Mouse (Mus musculus) testis, postnatal 14 days (tissue): ENCODE data around the gene Ifit1bl2.
"Not testable (repeated sequence)": the region's sequence is repeated elsewhere in the genome, so short reads cannot be mapped to it uniquely, and the experiment has no call there.

Experiments used
- DNase-seq: peaks from one replicate; pipeline ENCODE4 v3.0.0; 2021; ENCODE audit warnings: low spot score

Gene Ifit1bl2

DNA sequence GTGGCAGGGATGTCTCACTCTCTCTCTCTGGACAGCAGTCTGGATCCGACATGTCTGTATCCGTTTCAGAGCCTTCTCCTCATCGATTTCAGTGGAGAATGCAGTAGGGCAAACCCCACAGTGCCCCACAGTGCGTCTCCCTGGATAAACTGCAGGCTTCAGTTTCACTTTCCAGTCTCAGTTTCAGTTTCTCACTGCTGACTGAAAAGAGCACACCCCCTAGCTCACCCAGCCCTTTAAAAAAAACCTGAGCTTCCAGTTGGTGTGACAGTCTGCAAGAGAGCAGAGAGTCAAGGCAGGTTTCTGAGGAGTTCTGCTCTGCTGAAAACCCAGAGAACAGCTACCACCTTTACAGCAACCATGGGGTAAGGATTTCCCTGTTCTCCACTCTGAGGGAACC lies at the start of gene Ifit1bl2, which contains the start of gene Ifit1:
Ifit1bl2 (minus strand) TSS at position 121 of the 400 bp plus-strand sequence.
Ifit1 (plus strand) TSS at position 249 of the 400 bp plus-strand sequence.
- DNase-seq = no peak

DNA sequence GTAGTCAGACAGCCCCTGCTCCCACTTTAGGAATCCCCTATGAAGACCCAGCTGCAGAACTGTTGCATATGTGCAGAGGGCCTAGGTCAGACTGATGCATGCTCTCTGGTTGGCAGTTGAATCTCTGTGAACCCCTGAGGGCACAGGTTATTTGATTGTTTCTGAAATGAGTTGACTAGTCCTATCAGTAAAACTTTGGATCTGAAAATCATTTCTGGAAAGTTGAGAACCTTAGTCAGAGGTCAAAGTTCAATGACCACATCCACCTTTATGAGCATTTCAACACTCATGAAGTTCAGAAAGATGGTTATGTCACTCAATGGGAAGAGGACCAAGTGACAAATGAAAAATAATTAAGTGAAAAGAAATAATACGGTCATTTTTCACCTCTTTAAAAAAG lies 45.0 kb upstream of the Ifit1bl2 start:
- DNase-seq = no peak

DNA sequence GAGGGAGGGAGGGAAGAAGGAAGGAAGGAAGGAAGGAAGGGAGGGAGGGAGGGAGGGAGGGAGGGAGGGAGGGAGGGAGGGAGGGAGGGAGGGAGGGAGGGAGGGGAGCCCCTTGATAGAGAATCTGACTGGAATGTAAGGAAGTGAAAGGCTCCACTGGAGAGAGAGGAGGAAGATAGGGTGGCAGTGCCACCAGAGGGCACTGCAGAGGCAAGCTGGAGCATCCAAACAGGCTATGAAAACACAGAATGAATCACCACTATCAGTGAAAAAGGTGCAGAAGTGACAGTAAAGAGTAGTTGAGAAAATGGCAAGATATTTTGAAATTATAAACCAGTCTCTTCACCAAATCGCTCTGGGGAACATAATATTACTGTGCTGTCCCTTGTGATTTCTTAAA lies 44.3 kb upstream of the Ifit1bl2 start:
- DNase-seq = no peak

DNA sequence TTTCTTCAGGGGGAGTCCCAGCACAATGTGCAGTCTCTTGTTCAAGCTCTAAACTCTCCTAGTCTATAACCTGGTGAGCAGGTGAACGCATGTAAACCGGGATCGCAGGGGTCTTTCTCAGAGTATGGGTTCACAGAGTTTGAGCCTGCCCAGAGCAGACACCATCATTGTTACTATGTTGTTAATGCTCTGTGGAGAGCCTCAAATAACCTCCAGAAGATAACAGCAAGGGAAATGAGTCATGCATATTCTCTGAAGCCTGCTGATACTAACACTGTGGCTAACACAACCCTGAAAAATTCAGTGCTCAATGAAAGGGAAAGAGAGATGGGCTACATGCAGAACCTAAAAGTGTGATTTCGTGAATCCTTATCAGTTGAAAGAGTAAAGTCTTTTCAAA lies 37.9 kb upstream of the Ifit1bl2 start:
- no peak for DNase-seq

DNA sequence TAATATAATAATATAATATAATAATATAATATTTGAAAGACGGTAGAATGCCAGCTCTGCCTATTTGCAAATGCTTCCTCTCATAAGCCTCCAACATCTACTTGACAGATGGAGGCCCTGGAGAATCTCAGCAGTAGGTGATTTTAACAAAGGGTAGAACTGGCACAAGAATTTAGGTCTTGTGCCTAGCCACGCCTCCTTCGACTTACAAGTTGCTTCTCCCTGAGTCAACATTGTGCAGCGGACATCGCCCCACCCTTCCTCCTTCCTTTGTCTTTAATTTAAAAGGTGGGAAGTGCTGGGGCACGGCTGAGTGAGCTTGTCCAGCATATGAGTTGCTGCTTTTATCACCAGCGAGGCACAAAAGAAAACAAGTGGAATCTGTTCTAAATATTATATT lies 32.9 kb upstream of the Ifit1bl2 start:
- DNase-seq = no peak

DNA sequence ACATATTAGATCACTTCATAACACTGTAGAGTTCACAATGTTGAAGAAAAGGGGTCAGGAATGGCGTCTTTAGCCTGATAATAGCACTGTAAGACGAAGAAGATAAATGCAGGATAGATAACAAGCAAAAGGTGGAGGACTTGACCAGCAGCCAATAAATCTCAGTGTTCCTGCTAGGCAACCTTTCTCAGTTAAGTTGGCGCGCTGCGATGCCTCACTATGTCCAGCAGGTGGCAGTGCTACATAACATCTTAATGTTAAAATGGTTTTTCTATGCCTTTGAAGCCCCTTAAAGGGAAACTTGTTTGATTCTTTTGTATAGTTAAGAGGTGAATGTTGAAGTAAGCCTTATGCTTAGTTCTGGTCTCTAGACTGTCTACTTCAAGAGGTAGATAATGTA lies 25.6 kb upstream of the Ifit1bl2 start:
- peak; percentile 51 for DNase-seq

DNA sequence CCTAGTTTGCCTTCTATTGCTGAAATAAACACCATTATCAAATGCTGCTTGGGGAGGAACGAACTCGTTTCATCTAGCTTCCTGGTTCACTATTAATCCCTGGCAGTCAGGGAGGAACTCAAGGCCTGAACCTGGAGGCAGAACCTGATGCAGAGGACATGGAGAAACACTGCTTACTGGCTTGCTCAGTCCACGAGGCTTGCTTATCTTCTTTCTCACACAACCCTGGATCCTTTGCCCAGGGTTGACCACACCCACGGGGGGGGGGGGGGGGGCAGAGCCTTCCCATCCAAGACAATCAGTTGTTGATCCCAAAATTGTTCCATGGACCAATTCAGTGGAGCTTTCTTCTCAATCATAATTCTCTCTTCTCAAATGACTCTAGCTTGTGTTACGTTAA lies 22.2 kb upstream of the Ifit1bl2 start:
- DNase-seq = no peak

DNA sequence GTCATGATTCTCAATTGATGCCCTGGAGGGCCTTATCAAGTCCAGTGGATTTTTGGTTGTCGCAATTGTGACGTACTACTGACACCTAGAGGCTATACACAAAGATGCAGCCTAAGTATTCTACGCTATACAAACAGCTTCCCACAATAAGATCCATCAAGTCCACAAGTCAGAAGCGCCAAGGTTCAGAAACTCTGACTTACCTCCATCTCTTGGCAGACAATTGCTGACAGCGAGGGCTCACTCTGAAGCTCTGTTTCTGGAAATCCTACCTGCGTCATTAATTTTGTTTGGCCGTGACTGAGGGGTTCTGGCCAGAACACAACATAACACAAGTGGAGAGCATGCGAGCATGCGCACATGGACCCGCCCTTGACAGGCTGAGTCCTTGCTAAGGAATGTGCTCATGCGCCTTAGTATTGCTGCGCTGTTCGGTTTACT lies 21.5 kb upstream of the Ifit1bl2 start:
- DNase-seq = peak; percentile 24

DNA sequence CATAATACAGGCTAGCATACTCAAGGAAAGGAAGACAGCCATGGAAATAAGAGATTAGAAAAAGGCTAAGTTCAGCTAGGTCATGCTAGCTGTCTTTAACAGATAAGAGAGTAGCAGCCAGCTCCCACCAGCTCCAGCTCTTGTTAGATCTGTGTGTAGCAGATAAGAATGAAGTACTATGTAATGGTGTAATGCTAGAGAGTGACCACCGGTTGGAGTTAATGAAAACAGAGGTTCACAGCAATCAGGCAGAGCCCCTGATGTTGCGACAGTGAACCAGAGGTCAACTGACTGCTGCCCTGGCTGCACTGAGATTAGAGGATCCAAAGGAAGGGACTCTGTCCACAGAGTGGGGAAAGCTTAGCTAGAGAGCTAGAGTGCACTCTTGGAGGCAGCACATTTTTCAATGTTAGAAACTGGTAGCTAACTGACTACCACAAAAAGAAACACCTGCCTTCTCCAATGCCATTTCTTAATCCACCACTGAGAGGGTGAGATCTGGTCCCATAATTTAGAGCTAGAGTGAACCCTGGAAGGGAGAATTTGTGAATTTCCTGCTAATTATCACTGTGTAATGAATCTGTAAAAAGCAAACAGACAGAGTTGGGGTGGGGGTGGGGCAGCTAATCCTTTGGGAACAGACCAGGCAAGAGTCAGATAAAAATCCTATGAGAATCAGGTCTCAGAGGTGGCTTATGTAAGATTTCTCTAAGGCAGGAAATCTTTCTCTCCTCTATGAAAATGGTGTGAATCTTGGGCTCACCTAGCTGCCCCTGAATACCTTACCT lies 16.2 kb upstream of the Ifit1bl2 start:
- no peak for DNase-seq

DNA sequence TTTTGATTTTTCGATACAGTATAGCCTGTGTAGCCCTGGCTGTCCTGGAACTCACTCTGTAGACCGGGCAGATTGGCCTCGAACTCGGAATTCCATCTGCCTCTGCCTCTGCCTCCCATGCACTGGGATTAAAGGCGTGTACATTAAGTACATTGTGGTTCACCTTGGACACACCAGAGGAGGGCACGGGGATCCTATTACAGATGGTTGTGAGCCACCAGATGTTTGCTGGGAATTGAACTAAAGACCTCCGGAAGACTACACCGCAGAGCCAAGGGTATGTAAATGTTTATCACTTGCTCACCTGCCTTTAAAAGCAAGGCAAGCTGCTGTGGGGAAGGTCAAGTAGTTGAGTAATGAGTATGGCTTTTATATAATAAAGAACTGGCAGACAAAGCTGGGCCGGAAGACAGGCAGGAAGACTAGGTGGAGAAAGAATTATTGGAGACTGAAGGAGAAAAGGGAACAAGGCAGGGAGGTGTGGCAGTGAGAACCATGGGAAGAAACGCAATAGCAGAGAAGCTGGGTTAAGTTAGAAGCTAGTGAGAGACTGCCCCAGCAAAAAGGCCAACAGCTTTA lies 14.8 kb upstream of the Ifit1bl2 start:
- no peak for DNase-seq

DNA sequence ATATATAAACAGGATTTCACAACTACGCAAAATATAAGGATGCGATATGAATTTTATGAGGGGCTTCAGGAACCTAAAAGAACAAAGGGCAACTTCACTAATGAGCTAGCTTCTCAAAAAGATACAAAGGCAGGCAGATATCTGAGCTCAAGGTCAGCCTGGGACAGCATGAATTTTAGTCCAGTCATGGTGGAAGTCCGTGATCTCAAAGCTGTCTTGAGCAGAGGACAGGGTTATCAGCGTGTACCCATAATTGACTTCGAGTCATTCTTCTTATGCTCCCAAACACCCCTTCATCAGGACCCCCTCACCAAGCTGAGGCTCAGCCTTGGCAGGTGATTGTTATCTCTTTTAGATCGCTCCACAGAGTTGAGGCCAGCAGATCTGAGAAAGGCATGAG lies 10.5 kb upstream of the Ifit1bl2 start:
- no peak for DNase-seq

DNA sequence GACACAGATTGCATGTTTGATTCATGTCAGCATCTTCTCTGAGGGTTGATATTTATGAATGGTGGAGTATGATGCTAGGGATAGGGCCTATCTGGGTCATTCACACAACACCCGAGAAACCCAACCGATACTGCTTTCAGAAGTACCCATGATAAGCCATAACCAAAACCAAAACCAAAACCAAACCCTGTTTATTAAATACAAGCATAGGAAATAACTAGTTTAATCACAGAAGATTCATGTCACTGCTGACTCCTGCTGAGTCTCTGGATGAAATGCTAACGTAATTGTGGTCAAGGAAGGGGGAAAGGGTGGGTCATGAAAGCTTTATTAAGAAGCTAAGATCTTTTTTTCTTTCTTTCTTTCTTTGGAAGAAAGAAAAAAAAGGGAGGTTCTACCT lies 9.7 kb upstream of the Ifit1bl2 start:
- no peak for DNase-seq

DNA sequence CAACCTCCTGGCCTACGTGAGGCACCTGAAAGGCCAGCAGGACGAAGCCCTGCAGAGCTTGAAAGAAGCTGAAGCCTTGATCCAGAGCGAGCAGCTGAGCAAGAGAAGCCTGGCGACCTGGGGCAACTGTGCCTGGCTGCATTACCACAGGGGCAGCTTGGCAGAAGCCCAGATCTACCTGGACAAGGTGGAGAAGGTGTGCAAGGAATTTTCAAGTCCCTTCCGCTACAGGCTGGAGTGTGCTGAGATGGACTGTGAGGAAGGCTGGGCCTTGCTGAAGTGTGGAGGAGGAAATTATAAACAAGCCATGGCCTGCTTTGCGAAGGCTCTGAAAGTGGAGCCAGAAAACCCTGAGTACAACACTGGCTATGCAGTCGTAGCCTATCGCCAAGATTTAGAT lies 7.1 kb upstream of the Ifit1bl2 start:
- DNase-seq = not testable (repeated sequence)

DNA sequence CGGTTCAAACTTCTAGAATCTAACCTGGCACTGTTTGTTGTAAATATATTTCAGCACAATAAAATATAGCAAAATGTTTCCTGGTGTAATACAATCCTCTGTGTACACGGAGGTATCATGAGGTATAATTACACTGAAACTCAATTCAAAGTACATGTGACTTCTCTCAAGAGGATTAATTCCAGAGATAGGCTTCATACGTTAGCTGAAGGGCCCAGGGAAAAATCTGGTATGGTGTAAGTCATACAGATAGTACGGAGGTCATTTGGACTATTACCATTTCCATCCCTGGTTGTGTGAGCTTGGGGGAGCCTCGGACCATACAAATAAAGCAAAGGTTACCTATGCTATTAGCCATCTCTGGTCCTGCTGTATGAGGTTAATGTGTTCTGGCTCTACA lies 2.1 kb upstream of the Ifit1bl2 start:
- DNase-seq = no peak

DNA sequence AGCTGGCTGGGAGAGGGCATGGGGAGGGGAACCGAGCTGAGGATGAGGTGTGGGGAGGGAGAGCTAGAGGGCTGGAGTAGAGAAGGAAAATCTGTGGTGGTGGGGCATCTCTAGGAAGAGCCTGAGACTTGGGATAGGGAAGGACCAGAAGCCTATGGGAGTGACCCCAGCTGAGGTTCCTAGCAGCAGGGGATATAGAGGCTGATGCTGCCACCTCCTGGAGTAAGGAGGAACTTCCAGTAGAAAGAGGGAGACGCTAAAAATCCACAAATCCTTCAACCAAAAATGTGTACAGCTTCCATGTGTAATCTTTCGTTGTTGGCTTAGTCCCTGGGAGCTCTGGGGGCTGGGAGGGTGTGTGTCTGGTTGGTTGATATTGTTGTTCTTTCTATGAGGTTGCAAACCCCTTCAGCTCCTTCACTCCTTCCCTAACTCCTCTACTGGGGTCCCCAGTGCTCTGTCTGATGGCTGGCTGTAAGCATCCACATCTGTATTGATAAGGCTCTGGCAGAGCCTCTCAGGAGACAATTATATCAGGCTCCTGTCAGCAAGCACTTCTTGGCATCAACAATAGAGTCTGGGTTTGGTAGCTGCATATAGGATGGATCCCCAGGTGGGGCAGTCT lies 3.5 kb downstream of the Ifit1bl2 start:
- DNase-seq = no peak

DNA sequence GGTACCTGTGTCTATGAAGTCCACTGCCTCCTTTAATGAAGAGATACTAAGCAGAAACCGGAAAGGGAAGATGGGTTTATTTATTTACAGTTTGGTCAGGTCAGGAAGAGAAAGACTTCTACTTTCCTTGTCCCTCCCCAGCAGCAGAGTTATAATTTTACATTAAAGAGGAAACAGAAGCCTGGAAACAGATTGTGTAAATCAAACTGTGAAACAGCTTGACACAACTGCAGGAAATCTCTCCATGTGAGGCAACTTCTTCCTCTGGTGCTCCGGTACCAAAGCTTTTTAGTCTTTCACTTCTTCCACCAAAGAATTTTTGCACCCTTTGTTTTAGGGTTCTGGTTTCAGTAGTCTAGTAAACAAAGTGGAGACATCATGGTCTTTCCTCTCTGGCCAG lies 7.1 kb downstream of the Ifit1bl2 start:
- DNase-seq = no peak

DNA sequence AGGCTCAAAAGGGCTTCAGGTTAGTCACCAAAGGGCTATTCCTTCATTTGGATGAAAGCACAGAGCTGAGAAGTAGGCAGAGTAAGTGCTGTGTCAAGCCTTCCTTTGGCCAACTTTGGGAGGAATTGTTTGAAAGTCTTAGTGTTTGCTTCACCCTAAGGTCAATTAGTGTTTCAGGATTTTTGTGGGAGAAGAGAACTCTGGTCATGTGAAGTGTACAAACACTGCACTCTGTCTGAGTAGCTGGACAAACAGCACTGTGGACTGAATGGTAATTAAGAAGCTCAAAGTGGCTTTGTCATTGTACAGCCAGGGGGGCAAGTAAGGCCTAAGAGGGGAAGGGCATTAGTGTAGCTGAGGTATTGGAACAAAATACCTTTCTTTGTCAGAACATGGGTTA lies 9.1 kb downstream of the Ifit1bl2 start:
- DNase-seq = no peak

DNA sequence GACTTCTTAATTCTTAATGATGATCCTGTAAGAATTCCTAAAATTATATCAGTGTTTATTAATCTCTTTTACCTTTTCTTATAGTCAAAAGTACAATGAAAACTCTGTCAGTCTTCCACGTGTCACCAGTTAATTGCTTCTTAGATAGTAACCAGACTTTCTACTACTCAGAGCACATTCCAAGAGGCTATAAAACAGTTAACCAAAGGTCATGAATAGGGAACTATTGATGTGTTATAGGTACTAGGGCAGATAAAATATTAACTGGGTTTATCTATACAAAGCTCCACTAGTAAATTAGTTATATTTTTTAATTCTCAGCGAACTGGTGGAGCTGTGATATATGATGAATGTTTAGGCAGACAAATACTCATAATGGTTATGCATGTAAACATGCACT lies 13.0 kb downstream of the Ifit1bl2 start:
- no peak for DNase-seq

DNA sequence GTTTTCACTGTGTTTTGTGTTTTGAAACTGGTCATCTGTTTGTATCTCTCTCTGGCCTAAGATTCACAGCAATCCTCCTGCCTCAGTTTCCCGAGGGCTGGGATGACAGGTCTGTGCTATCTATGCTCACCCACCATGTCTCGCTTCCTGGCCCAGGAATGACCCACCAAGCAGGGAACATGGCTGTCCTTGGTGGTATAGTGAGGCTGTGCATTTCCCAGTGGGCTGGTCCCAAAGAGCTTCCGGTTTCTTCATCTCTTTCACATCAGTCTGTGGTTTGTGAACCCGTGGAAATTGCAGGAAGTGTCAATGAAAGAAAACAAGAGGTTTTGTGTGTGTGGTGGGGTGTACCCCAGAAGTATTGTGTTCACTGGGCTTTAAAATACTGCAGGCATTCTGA lies 15.9 kb downstream of the Ifit1bl2 start:
- no peak for DNase-seq

DNA sequence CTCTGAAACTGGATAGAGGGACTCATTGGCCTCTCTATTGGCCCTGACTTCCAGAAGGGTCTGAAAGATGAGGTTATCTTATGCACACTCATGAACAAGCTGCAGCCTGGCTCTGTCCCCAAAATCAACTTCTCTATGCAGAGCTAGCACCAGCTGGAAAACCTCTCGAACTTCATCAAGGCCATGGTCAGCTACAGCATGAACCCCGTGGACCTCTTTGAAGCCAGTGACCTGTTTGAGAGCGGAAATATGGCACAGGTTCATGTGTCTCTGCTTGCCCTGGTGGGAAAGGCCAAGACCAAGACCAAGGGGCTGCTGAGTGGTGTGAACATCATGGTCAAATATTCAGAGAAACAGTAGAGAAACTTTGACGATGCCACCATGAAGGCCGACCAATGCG lies 16.8 kb downstream of the Ifit1bl2 start:
- no peak for DNase-seq

DNA sequence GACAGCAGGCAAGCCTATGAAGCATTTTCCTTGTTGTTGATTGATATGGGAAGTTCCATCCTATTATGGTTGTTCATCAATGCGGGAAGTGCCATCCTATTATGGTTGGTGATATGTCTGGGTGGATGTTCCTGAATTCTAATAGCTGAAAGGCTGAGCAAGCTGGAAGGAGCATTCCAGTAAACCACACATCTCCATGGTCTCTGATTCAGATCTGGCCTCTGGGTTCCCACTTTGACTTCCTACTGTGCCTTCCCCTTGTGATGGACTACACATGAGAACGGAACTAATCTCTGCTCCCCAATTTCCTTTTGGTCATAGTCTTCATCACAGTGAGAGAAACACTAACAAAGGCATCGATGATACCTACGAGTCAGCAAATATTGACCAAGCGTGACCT lies 19.7 kb downstream of the Ifit1bl2 start:
- no peak for DNase-seq

DNA sequence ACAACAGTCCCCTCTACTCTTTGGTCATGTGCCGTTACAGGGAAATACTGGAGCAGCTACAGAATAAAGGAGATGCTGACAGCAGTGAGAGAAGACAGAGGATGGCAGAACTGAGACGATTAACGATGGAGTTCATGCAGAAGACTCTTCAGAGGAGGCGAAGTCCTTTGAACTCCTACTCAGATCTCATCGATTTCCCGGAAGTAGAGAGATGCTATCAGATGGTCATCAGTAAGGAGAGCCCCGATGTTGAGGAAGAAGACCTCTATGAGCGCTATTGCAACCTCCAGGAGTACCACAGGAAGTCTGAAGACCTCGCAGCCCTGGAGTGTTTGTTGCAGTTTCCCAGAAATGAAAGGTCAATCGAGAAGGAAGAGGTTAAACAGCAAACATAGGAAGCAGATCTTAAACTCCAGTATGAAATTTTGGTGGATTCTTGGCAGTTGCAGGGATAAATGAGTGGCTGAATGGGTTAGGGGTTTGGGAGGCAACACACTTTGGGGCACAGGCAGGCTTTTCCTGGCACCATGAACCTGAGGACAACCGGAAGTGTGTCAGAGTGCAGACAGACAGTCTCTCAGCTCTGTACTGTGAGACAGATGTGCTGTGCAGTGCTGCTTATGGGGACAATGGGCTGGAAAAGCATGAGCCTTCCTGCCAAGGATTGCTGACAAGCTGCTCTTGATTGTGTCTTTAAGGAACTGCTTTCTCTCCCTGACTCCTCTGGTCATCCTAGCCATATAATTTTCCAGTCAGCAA lies 28.1 kb downstream of the Ifit1bl2 start:
- DNase-seq = not testable (repeated sequence)

DNA sequence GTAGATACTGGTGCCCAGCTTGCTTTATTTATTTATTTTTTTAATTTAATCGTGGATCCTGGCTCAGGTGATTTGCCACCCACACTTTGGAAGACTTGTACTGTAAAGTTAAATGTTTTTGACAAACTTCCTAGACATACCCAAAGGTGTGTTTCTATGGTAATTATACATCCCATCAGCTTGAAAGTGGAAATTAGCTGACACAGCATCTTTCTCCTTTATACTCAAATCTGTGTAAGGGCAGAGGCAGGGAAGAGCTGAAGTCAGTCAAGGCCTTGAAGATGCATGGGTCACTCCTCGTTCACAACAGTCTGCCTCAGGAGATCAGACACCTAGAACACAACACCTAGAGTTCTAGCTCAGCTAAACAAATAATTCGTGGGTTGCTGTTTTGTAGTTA lies 30.4 kb downstream of the Ifit1bl2 start:
- DNase-seq = not testable (repeated sequence)
